Mouse (Mus musculus) lung, postnatal 10 days (tissue): ENCODE results near the gene Cpox.

ENCODE experiments used
- DNase-seq: peaks from one replicate; pipeline ENCODE4 v3.0.0; 2021

The Cpox gene

DNA sequence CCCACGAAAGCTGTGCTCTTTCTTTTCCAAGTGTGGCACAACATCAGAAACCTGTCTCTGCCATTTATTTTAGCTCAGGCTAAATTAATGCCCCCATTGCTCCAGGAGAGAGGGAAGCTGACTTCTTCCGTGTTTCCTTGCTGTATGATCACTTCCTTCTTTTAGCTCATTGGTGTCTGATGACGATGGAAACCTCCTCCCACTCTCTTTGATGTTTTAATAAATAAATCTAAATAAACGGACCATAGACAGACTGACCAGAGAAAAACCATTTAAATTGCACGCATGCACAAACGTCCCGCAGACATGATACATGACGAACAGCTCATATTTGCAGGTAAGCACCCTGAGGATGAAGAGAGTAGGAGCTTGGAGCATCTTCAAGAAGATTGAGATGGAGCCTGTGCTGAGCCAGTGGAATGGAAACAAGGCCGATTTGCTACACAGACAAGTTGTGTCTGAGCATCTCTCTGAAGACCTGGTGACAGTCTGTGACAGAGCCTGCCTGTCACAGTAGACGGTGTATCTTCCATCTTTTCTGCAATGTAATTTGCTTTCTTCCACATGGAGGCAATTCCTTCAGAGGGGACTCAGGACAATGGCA is 32.3 kb downstream of the Cpox start:
- no peak for DNase-seq

DNA sequence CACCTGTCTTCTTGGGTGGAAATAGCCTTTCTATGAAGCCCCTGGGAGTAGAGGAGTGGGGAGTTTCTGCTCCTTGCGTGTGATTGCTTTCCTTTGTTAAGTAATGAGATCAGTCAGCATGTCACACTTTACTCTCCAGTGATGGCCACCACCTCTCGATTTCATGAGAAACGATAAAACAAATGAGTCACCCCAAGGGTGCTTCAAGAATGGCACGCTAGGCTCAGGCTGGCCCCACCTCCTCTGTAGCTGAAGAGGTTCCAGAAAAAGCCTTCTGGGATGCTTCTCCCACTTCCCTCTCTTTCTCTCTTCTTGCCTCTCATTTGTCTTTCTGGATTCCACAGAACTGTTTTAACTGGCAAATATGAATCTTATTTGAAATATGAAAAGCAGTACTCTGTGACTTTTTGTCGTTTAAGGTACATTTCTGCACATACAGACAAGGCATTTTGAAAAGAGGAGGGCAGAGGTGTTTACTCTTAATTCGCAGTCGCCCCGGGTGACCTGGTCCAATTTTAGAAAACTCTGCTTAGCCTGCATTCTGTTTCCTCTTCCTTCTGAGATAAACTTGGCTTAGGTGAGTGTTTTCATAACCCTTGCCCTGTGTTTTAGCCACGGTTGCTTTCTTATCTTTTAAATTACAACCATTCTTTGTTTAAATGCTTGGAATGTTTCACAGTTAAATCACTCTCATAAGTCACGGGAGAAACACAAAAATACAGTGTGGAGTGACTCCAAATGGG is 33.5 kb downstream of the Cpox start:
- peak; percentile 7 for DNase-seq

DNA sequence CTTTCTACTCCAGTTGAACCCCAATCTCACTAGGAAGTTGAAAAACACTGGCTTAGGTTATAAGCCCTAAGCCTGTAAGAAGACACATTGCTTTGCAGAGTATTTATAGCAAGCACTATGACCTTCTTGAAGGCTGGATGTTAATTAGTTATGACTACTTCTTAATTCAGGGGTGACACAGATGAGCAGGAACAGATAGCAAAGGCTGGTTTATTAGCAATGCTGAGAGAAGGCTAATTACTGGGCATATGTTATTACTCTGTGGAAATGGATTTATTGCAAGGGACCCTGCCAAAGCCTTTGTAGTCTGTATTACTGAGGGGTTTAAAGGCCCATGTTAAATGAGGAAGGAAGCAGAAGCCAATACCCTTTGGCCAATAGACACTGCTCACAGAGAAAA is 34.9 kb downstream of the Cpox start:
- DNase-seq, result no peak

DNA sequence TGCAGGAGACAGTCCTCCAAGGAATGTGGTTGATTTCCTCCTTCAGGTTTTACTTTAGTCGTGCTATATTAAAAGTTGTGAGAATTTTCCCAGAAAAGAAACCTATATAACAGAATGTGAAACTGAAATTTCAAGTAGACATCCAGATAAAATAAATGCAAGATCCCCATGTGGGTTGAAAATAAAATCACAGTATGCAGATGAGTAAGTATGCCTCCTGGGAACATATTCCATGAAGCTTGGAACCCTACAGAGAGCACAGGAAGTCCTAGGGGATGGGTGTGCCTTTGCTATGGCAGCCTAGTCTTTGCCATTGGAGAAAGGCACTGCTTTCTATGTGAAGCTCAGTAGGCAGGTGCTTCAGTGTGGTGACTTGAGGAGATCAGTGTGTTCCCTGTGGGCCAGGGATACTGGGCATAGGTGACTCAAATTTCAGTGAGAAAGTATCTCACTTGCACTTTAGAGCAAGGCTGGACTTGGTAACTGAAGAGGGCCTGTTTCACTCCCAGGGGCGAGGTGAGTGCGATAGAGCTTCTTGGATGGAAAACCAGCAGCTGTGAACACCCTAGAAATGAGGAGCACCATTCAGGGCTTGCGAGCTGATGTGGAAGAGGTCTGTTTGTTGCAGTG is 37.3 kb downstream of the Cpox start:
- no peak for DNase-seq

DNA sequence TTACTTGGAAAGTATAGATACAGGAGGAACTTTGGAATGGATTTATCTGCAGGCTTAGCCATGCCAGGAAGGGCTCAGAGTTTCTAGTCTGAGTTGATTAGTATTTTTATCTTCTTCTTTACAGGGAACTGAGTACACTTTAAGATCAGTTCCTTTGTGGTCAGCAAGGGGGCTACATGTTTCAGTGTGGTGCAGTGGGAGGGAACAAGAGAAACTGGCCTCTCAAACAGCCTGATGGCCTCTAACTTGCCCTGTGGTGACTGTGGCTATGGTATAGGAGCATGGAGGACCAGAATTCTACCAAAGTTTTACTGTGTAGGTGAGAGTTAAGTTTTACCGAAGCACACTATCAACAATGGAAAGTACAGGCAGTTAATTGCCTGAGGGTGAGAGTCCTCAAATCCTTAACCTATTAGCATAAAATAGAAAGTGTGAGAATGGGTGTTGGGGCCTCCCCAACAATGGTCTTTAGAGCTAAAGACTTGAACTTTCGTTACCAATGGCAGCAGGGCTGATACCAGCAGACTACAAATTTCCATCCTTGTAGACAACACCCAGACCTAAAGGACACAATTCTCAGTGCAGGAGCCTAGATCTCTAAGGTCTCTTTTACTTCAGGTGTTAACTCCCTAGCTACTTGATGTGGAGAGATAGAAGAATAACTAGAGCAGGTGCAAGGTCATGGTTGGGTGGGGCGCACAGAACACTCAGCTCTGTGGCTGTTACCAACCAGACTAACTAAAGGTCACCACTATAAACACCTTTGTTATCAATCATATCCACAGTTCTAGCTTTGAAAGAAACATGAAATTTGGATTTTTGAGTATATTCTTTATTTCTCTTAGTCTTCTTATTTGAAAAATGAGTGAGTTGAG is 38.7 kb downstream of the Cpox start:
- no peak for DNase-seq

DNA sequence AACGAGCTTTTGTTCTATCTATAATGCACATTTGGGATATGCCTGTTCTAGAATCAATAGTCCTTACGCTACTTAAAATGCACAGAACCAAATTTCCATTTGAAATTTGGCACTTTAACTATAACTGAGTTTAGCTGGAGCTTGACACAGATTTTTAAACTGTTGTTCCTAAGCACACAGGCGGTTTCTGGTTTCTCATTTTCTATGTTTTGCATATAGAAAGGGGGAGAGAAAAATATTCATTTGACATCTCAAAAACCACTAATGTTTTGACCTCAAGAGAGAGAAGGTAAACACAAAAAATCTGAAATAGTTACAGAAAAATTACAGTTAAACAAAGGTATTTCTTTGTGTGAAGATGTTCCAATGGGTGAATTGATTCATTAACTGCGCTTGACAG is 39.4 kb downstream of the Cpox start:
- no peak for DNase-seq

DNA sequence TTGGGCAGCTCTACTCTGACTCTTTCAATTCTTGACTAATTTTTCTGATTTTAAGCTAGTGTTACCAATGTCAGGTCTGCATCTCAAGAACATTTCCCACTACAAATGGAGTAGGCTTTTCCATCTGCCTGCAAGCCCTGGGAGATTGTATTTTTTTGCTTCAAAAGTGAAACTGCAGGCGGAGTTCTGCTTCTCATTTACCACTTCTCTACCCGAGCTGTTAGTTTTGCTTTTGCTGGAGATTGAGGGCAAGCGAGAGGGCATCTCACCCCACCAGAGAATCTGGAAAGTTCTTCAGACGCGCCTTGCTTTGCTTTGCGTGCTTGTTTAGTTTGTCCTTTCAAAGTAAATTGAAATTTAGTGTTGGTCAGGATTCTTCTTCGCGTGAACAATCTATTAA is 42.1 kb downstream of the Cpox start:
- no peak for DNase-seq

DNA sequence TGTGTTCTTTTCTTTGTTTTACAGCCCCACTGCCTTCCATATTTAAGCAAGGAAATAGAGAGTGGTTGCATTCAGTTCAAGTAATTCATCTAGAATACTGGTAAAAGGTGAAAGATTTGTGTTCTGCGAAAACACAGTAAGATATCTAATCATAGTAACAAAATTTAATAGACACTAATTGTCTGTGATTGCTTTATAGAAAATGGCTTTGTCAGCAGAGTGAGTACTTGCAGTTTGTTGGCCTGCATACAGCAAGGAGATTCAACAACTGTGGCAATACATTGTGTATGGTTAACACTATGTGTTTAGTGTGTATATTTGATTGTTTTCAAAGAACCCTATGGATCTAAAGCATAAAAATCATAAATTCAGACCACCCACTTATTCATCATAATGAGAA is 43.0 kb downstream of the Cpox start:
- no peak for DNase-seq

DNA sequence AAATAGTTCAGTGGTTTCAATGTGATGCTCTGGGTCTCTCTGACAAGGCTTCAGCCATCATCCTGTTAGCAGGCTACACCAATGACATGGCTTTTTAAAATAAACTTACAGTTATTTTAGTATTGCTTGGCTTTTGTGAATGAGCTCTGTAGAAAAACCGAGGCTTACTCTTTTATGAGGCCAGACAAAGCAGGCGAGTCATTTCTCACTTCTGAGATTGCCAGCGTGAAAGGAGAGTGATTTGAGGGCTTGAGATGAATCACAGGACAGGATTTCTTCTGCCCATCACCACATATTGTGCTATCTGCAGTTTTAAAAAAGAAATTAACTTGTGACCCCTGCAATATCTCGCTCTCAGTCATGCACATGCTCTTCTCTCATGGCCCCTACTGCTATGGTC is 44.9 kb downstream of the Cpox start:
- DNase-seq, result no peak

DNA sequence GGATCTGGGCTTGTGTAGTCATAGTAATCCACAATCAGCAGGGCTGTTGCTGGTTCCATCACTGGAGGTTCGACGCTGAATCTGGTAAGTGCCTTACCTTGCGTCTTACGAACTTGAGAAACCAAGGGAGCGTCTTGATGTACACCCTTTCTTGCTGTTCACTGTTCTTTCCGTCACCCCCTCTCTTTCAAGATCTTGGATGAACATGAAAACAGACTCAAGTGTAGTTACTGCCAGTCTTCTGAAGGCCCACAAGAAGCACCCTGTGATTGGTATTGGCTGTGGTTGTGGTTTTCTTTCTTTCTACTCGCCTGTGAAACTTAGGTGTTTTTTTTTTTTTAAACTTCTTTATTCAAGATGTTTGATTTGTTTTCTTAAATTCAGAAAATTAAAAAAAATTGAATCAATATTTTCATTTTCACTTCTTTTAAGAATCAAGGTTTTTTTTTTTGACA is 48.6 kb downstream of the Cpox start, which contains the start of gene Gpr15:
Gene Gpr15 (minus strand): TSS at position 405 of the 455 bp plus-strand sequence.
- no peak for DNase-seq

DNA sequence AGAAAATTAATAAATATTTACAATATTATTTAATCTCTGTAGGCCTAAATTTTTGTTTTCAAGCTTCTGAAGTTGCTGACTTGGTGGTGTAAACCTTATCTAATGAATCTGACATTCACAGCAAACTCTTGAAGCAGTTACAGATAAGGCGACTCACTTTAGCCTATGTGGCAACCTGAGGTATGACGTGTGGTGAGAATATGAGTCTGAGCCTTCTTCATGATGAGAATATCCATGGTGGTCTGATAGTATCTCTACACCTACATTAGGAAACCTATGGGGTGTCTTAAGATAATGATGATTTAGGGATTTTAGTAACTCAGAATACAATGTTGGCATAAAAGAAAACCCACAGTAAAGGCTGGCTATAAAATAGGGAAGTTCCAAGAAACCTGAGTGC is 52.2 kb downstream of the Cpox start:
- no peak for DNase-seq

DNA sequence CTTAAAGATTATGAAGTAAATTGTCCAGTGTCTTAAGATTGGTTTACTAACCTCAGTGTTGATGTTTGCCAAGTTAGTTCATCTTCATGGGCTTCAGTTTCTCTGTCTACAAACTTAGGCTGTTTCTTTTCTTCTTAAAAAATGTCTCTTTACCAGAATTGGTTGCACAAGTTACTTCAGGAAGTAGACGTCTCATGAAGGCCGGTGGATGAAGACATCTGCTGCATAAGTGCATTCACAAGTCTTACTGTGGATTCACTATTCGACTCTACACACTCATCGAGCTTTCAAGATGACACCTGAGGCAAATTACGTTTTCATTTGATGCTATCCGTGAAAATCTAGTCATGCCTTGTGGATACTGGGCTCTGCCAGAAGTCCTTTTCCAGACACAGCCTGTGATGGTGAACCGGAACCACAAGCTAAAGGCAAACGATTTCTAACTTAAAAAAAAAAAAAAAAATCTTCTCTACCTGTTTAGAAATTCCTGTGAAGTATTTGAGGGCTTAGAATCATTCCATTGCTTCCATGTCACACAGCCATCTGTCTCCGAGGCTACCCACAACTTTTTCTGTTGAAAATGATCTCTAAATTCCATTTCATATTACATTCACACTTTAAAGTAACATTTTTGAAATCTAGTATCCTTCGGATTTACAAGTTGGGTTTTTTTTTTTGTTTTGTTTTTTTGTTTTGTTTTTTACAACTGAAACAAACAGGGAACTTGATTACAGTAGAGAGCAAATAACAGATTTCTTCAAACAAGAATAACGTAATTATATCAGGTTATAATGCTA is 56.8 kb downstream of the Cpox start:
- DNase-seq, result no peak

DNA sequence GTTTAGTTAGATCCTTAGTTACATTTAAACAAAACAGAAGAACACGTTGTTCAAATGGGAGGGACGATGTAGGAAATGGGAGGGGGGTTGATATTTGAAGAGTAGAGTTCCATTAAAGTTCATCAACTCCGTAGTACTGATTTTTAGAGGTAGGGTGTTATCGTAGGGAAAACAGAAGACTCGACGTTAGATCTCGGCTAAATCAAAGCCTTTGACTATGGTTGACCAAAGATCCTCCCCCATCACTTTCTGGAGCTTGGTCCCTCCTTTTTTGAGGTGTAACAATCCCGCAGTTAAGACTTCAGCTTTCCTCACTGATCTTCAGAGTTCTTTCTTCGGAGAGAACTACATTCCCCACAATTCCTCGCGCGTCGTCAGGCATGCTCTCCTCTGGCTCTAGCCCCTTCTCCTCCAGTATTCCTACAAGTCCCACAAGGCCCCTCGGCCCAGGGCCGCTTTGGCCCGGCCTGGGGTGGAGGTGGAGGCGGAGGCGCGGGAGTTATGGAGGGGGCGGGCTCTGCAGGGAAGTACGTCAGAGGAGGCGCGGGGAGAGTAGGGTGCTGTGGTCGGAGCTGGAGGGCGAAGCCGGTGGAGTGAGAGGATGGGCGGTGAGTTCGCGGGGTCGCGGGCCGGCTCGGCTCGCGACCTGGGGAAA is 57.5 kb downstream of the Cpox start, which contains the start of gene Cldnd1:
Gene Cldnd1 (plus strand): TSS at position 434 of the 655 bp plus-strand sequence.
- peak; percentile 98 for DNase-seq

DNA sequence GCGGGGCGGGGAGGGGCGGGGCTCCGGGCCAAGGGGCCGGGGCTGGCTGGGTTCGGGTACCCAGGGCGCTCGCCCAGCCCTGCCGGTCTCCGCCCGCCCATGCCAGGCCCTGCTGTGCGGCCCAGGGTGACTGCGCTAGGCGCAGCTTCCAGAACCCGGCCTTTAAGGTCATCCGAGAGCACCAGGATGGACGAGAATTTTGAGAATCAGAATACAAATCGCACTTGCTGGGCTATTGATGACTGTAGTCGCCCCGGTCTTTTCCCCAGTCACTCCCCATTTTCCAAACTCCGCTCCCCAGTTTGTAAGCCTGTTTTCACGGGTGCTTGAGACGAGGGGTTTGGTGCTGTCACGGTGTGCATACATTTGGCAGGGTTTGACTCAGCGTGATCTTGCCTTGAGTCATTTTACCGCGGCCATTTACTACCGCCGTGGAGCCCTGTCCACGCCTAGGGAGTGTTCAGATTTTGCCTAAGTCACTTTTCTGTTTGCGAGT is 58.1 kb downstream of the Cpox start:
- DNase-seq, result peak; percentile 10

DNA sequence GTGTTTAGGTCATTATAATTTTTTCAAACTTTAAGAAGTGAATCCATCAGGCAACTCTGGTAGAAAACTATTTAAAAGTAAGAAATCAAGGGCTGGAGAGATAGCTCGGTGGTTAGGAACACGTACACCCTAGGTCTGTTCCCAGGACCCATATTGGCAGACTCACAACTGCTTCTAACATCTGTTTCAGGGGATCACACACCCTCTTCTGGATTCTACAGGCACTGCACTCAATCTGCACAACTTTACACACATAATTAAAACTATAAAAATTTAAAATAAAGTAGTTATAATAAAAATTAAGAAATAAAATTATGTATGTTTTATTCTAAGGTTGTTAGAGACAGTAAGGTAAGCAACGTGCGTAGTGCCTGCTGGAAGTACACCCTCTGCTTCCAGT is 68.1 kb downstream of the Cpox start:
- no peak for DNase-seq

DNA sequence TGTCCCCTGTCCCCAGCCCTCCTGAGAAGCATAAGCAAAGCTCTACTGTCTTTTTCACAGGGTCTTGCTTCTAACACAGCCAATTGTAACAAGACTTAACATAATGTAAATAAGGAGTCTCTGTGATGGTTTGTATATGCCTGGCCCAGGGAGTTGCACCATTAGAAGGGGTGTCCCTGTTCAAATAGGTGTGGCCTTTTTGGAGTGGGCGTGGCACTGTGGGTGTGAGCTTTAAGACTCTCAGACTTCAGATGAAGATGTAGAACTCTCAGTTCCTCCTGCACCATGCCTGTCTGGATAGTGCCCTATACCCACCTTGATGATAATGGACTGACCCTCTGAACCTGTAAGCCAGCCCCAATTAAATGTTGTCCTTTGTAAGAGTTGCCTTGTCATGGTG is 68.7 kb downstream of the Cpox start:
- no peak for DNase-seq

DNA sequence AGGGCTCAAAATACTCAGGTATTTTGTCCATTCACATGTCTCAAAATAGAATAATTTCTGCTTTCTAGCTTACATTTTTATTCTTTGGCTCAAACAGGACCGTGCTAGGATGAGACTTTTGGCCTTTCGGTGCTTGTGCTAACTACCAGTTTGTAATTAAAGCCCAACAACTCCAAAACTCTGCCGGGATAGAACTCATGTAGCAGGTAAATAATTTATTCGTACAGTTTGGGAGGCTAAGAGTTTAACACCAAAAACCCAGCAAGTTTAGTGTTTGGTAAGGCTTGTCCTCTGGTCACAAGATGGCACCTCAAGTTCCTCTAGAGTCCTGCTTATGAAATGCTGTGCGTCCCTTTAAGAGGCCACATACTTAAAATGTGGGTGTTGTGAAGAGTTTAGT is 70.7 kb downstream of the Cpox start:
- no peak for DNase-seq

DNA sequence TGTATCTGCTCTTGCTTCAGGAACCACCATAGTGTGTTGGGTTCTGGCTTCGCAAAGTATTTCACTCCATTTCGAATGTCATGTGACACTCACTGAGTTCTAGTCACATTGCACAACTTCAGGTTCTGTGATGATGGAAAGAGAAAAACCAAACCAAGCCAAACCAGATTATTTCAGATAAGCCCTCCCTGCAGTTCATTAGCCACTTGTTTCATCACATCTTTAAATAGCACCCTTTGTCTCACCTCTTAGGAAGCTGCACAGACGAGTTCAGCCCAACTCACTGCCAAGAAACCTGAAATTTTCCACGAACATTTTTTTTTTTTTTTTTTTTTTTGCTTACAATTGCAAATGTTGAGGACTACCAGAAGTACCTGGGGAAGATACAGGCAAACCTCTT is 76.6 kb downstream of the Cpox start:
- DNase-seq, result no peak

DNA sequence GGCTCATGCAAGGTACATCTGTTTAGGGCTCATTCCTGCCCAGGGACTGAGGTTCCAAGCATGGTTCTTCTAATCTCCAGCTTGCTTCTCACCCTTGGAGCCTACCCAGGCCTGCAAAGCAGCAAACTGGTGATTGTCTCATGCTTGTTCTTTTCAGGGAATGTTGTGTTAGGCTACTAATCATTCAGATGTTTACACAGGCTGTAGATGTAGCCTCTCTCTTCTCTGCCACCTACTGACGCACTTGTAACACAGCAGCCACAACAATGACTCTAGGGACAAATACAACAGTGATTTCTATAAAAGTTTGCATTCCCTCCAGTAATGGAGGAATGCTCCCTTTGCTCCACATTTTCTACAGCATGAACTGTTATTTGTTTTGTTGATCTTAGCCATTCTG is 81.2 kb downstream of the Cpox start:
- DNase-seq, result no peak

DNA sequence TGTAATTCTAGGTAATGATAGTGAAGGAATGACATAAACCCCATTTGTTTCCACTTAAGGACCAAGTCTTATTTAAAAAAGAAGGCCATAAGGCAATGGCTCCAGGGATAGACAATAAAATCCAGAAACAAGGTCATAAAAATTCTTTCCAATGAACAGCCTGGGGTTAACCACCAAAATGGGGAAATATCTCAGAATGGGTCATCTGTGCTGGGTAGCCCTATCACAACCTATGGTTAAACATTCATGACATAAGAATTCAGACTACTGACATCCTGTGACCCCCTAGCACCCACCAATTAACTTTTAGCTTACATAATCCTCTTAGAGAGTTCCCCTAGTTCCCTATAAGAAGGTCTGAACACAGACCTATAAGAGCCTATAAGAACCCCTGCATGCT is 86.1 kb downstream of the Cpox start:
- no peak for DNase-seq

DNA sequence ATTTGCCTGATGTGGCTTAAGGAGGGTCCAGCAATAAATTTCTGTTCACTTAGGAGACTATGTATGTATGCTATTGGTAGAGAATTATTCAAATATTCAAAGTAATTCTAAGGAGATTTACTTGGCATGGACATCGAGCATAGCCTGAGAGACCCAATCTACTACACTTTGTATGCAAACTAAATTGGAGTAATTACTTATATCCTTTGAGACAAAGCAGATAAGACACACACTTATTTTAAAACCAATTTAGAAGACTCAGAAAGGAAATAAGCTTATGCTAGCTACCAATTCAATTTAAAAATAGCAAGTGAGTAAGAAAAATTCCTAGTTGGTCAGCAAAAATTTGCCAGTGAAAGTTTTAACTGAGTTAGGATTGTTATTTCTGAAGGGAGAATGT is 93.0 kb downstream of the Cpox start, which contains the start of gene Olfr172:
Gene Olfr172 (minus strand): TSS at position 101 of the 400 bp plus-strand sequence.
- no peak for DNase-seq
